Mouse (Mus musculus): ENCODE data around the gene BC025920.

The BC025920 gene

DNA sequence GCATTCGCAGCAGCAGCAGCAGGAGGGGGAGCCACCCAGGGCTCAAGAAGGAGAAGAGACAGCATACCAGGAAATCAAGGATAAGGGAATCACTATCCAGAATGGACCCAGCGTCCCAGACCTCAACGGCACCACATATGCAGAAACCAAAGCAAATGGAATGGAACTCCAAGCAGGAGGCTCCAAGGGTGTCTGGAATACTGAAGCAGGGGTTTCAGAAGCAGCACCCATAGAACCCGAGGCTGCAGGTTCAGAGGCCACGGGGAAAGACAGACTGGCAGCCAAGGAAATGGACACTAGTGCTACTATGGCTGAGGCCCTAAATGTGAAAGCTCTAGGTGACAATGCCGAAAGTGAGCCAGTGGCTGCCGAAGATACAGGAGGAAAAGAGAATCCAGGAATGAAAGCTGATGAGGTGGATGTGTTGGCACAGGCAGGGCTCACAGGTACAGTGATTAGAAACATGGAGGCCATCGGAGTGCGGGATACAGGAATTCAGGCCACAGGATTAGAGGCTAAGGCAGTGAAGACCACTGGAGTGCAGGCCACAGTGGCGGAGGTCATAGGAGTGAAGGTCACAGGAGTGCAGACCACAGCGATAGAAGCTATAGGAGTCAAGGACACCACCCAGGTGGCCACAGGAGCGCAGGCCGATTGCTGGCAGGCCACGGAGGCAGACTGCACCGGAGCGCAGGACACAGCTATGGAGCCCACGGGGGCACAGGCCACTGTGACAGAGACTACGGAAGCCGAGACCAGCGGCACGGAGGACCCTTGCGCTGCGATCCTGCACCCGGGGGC is 36.8 kb downstream of the BC025920 start:
- no peak for DNase-seq

DNA sequence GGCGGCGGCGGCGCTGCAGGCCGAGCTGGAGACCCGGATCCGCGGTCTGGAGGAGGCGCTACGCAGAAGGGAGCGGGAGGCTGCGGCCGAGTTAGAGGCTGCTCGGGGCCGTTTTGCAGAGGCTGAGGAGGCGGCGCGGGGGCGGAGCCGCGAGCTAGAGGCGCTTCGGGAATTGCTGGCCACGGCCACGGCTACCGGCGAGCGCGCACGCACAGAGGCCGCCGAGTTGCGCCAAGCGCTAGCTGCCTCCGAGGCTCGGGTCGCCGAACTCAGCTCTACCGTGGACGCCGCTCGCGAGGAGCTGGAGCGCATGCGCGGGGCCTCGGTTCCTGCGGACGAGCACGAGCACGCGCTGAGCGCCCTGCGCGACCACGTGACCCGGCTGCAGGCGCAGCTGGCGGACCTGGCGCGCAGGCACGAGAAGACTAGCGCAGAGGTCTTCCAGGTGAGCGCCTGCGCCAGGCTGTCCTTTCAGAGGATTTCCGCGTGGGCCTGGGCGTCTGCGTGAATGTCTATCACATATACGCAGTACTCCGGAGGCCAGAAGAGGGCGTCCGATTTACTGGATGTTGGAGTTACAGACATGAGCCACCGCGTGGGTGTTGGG is 37.5 kb downstream of the BC025920 start:
- peak; percentile 97 to 98 for DNase-seq

DNA sequence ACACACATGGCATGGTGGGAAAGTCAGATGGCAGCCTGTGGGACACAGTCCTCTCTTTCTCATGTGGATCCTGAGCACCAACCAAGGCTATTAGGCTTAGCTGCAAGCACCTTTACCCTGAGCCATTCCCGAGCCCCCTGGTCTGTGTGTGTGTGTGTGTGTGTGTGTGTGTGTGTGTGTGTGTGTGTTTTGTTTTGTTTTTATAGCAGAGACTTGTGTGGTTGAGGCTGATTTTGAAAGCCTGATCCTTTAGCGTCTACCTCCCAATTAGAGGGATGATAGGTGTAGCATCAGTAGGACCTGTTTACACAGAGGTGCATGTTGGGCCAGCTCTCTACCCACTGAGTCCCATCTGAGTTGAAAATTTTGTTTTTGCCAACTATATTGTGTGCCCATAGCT is 38.1 kb downstream of the BC025920 start:
- DNase-seq, result no peak

DNA sequence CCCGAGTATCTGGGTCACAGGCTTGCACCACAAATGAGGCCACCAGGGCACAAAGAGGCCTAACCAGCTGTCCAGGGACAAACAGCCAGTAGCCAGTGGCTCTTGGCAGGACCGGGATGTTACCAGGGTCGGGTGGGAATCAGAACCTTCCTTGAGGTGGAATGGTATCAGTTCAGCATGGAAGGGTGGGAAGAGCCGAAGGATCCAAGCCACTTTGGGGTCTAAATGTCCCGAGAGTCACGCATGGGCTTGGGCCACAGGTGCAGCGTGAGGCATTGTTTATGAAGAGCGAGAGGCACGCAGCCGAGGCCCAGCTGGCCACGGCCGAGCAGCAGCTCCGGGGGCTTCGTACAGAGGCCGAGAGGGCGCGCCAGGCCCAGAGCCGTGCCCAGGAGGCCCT is 38.6 kb downstream of the BC025920 start:
- no peak for DNase-seq

DNA sequence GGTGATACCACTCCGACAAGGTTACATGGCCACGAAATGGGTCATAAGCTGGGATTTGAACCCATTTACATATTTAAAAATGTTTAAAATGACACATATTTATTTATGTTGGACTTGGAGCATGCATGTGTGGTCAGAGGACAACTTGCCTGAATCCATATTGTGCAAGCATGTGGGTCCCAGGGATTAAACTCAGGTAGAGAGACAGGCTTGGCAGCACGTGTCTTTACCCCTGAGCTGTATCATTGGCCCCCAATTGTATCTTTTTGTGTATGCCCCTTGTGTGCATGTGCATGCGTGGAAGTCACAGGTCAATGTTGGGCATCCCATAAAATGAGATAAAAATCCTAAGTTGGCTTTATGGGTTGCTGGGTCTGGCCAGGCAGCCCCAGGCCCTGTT is 39.3 kb downstream of the BC025920 start:
- no peak for DNase-seq

DNA sequence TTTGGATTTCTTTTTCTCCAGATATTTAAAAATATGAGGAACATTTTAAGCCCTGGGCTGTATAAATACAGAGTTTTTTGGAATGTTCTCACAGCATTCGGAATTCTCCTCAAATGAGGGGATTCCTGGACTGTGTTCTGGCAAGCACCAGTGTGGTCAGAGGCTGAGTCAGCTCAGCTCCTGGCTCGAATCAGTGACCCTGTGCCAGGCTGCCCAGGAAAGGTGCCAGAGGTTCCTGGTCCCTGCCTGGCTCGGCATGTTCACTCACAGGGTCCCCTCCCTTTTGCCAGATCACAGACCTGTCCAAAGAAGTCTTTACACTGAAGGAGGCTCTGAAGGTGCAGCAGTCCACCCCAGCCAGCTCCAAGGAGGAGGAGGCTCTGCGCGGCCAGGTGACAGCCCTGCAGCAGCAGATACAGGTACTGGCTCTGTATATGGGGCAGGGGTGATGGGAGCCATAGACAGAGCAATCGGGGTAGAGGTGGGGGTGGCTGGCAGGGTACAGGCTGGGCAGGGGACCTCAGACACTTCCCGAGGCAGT is 40.0 kb downstream of the BC025920 start:
- peak; percentile 42 to 72 for DNase-seq

DNA sequence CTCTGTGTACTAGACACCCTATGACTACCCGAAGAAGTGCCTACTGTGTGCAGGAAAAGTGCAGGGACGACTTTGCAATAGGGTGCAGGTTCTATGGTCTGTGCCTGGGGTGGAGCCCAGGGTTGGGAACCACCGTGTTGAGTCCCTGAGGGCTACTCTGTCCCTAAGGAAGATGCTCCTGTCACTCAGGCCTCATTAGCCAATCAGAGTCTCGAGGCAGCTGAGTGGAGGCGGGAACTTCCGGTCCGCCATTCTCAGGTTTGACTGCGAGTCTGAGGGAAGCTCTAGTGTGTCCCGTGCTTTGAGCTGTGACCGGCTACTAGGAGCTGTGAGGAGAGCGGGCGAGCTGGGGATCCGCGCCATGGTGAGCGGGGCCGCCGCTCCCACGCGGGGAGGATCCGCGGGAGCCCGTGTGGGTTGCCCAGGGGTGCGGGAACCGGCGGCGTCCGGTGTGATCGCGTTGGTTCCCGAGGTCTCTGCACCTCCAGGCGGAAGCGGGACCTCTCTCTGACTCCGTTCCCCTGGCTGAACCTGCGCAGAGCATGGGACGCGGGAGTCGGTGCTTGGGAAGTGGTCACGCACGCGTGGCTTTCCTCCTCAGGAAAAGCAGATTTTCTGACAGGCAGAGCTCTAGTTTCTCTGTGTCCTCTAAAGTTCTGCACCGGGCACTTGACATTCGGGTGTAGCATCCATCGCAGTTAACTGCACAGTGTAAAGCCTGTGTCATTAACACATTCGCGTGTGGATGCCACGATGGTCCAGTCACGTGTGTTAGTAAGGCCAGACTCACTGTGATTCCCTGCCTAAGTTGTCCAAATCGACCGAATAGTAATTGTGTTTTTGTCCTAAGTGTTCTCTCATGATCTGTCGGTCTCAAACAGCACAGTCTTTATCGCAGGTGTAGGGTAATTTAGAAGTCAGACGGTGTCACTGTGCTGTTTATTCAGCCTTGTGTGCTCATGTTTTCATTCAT is 43.0 kb downstream of the BC025920 start, which contains the start of gene Gm10778:
TSS of gene Gm10778 (plus strand) at position 257 of the 973 bp plus-strand sequence.
- DNase-seq, result peak; percentile 89 to 92

DNA sequence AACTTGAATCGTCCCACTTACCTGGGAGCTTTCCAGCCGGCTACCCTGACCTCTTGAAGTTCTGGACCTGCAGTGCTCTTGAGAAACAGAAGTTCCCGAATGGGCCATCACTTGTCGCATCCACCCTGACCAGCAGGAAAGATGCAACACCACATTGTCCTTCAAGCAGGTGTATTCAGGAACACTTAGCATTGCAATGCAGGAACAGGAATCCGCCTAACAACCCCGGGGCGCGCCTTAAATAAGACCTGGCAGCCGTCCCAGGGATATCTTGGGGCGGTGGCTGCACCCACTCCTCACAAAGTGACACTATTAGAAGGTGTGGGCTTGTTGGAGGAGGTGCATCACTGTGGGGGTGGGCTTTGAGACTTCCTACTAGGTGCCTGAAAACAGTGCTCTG is 49.1 kb downstream of the BC025920 start:
- DNase-seq, result no peak

DNA sequence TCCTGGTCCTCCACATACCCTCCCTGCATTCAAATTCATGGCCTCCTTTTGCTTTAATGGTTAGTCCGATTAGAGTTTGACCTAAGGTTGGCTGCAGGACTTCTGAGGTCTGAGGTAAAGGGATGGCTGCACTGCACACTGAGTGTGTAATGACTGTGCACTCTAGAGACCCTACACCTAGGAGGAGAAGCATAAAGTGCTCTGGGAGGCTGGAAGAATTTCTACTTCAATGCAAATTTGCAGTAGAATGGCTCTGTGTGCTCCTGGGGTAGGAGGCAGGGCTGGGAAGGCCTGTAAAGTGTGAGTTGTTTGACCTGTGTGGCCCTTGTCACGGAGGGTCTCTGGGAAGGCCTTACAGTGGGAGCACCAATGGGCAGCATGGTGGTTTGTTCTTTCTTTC is 50.1 kb downstream of the BC025920 start:
- no peak for DNase-seq
